Mouse (Mus musculus) hindbrain, embryonic 10.5 days (tissue): Measurements from ENCODE around the gene Dffb. TPM values are rescaled to one million over a fixed set of nuclear protein-coding genes. Genes with fewer than 3 reads are reported as not detected.
"Not testable (repeated sequence)": the region's sequence is repeated elsewhere in the genome, so short reads cannot be mapped to it uniquely, and the experiment has no call there.

ENCODE experiments used
- DNase-seq: peaks from one replicate; pipeline ENCODE4 v3.0.0-alpha.2; 2017; ENCODE audit warnings: low spot score
- H3K27ac ChIP-seq: fragments of 300-500 bp; sonication (generic); 2 replicates; pipeline ENCODE4 v1.5.1; 2016; ENCODE audit warnings: mild to moderate bottlenecking, moderate library complexity
- H3K27me3 ChIP-seq: fragments of 300-500 bp; sonication (generic); 2 replicates; pipeline ENCODE4 v1.6.1; 2016; ENCODE audit warnings: mild to moderate bottlenecking; ENCODE audit not compliant: poor library complexity, insufficient read depth, severe bottlenecking
- H3K36me3 ChIP-seq: fragments of 300-500 bp; sonication (generic); 2 replicates; pipeline ENCODE4 v1.6.1; 2016; ENCODE audit warnings: mild to moderate bottlenecking, moderate library complexity
- H3K4me1 ChIP-seq: fragments of 300-500 bp; sonication (generic); replicated peaks from 2 replicates; pipeline ENCODE4 v1.6.1; 2016; ENCODE audit warnings: mild to moderate bottlenecking
- H3K4me3 ChIP-seq: fragments of 300-500 bp; sonication (generic); 2 replicates; pipeline ENCODE4 v1.5.1; 2016; ENCODE audit warnings: mild to moderate bottlenecking, moderate library complexity
- H3K9me3 ChIP-seq: fragments of 300-500 bp; sonication (generic); 2 replicates; pipeline ENCODE4 v1.6.1; 2016; ENCODE audit warnings: mild to moderate bottlenecking, moderate library complexity
- WGBS: fragments of 180-500 bp; shearing (Covaris S2); methylation state at CpG from one replicate; pipeline ENCODE4 v1.1.7; 2016; 5-methylcytosine and 5-hydroxymethylcytosine counted together
- polyA plus RNA-seq: library from polyadenylated mRNA; unstranded; fragments of >200 nt; fragmentation: Nextera tagmentation; extraction: Ambion mirVana; gene quantifications from 2 replicates; pipeline ENCODE4 v1.2.1, GENCODE M21; 2016

Gene Dffb
- polyA plus RNA-seq, 1 experiment from 2014 or later, result 12.0 TPM

DNA sequence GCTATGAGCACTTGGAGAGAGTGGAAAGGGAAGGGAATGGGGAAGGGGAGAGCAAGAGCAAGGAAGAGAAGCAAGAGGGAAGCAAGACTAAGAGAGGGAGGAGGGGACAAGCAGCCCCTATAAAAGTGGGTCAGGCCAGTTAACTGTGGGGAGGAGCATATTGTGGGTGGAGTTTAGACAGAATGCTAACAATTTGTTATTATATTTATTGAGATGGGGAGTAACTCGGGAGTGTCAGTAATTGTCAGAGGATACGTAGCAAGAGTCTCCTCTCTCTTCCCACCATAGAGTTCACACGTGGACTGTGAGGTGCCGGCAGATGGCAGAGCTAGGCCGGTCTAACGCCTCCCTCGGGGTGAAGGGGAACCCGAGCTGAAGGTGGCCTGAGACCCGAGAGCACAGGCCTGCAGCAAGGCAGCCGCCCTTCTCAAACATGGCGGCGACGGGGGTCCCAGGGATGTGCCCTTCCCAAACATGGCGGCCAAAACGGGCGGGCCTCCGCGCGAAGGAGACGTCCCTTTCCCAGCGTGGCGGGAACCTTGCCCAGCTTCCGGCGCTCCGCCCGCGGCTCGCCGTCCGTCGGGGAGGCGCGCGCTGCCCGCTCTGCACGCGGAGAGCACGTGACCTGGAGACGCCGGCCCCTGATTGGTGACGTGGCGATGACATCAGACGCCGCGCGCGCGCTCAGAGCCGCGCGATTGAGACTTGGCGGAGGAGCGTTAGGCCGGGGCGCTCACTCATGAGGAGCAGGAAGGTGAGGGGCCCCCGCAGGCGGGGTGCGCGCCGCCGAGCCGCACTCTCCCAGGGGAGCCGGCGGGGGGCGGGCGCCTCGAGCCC, 18.1 kb downstream of the Dffb start, which contains the start of gene A430005L14Rik:
A430005L14Rik (plus strand) TSS at position 669 of the 837 bp plus-strand sequence.
- H3K36me3 ChIP-seq, result peaks cover 30% of the 10 kb centered on the region
- peaks cover 26% of the 10 kb centered on the region for H3K4me1 ChIP-seq
- no peaks in the 10 kb centered on the region for H3K9me3 ChIP-seq
- peak within 1 kb of the TSS; percentile 95 for H3K27ac ChIP-seq
- H3K27me3 ChIP-seq, result peaks cover 20% of the 10 kb centered on the region
- H3K4me3 ChIP-seq, result peak within 1 kb of the TSS; percentile 92
- 2% methylated on average over 67 of the region's 67 CpGs for WGBS
- DNase-seq, result peak; percentile 97

DNA sequence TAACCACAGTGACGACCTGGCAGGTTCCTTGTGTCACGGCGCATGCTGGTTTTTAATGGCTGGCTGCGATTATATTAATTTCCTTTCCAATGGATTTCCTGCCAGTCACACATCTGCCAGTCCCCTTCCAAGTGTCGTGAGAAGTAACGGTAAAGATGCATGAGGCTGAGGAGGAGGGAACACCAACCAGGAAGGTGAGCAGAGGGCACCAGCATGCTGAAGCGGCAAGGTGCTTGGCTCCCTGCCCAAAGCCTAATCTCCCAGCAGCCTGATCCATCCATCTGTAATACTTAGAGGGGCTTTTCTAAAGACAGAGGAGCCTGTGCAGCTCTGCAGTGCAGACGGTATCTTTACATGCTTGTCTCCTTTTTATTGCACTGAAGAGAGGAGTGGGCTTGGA, 19.3 kb downstream of the Dffb start:
- H3K36me3 ChIP-seq, result peaks cover 19% of the 10 kb centered on the region
- H3K9me3 ChIP-seq, result no peaks in the 10 kb centered on the region
- no peak overlapping the region for H3K4me3 ChIP-seq
- no peak overlapping the region for H3K27ac ChIP-seq
- peaks cover 20% of the 10 kb centered on the region for H3K27me3 ChIP-seq
- DNase-seq, result no peak
- 92% methylated on average over 8 of the region's 8 CpGs for whole genome bisulfite sequencing
- peaks cover 36% of the 10 kb centered on the region for H3K4me1 ChIP-seq

DNA sequence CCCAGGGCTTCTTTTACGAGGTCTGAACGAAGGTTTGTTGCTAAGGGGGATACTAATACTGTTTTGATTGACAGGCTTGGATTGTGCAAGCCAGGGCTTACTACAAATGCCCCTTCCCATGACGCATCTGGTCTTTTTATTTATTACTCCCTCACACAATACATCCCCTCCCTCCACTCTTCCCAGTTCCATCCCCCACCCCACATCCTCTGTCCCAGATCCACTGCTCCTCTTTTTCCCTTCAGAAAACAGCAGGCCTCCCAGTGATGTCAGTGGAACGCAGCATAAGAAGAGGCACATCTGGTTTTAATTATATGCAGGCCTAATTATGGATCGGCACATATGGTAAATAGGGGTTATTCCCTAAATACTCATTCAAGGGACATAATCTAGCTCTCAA, 23.2 kb downstream of the Dffb start:
- DNase-seq, result no peak
- WGBS, result 36% methylated on average over 5 of the region's 5 CpGs
- peaks cover 20% of the 10 kb centered on the region for H3K27me3 ChIP-seq

DNA sequence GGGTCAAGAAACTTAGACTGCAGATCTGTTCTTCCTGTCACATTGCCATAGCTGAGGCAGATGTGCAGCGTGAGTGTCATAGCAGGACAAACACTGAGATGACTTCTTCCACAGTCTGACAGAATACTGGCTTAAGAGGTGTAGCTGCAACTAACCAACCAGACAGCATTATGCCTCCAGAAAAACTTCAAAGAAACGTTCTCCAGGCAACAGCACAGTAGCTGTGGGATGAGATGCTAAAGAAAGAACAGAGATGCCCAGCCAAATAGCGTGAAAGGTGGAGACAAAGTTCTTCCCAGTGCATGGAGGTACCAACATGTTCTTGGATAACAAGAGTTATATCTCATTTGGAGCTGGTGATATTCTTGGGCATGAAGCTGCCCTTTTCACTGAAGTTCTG, 23.8 kb downstream of the Dffb start:
- H3K27ac ChIP-seq, result no peak overlapping the region

More for the DNA sequence above, 23.2 kb downstream of the Dffb start:
- no peaks in the 10 kb centered on the region for H3K36me3 ChIP-seq
- H3K27ac ChIP-seq, result peak overlapping the region; percentile 35; the same call in 1 of the 2 replicates
- H3K9me3 ChIP-seq, result no peaks in the 10 kb centered on the region
- H3K4me1 ChIP-seq, result peaks cover 21% of the 10 kb centered on the region
- H3K4me3 ChIP-seq, result no peak overlapping the region

DNA sequence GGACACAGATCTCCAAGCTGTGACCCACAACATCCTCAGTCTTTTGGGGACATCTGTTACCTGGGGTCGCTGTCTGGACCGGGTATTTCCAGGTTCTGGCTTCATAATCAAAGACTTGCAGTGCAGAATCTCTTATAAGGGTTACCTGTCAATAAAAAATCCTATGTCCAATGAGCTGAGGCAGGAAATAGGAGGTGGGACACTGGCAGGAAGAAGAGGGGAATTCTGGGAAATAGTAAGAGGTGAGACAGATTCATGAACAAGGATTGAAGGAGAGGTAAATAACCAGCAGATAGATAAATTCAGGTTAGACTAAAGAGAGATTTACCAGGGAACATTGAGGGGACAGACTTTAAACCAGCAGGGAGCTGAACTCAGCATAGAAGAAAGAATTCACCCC, 24.6 kb downstream of the Dffb start:
- DNase-seq, result no peak
- Histone ChIP-seq H3K9me3 (no peaks in the 10 kb centered on the region), H3K4me1 (peaks cover 17% of the 10 kb centered on the region), H3K36me3 (no peaks in the 10 kb centered on the region), H3K27me3 (peaks cover 19% of the 10 kb centered on the region), H3K4me3 (no peak overlapping the region), H3K27ac (no peak overlapping the region)
- WGBS, result 74% methylated on average over 2 of the region's 2 CpGs

More for the DNA sequence above, 23.8 kb downstream of the Dffb start:
- peaks cover 17% of the 10 kb centered on the region for H3K4me1 ChIP-seq
- 64% methylated on average over 3 of the region's 3 CpGs for WGBS
- peaks cover 22% of the 10 kb centered on the region for H3K27me3 ChIP-seq
- H3K4me3 ChIP-seq, result no peak overlapping the region
- no peaks in the 10 kb centered on the region for H3K9me3 ChIP-seq
- H3K36me3 ChIP-seq, result no peaks in the 10 kb centered on the region
- DNase-seq, result no peak

DNA sequence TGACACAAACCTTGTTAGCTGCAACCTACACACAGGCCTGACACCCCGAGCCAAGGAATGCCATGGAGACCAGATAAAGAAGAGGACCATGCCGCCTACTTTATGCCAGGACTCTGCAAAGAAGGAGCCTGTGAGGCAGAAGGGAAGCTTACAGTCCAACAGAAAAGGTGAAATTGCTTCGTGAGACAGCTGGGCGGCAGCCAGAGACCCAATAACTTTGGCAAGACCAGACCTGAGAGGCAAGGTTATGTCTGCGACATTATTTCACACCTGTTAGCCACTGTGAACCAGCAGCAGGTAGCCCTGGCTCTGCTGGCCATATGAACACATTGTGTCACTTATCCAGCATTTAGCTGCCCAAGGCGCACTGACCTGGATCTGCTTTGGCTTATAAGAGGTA, 29.2 kb downstream of the Dffb start:
- Histone ChIP-seq H3K9me3 (no peaks in the 10 kb centered on the region), H3K27me3 (peaks cover 11% of the 10 kb centered on the region), H3K4me1 (peaks cover 26% of the 10 kb centered on the region), H3K36me3 (no peaks in the 10 kb centered on the region), H3K4me3 (no peak overlapping the region), H3K27ac (no peak overlapping the region)
- DNase-seq, result no peak
- 88% methylated on average over 6 of the region's 6 CpGs for WGBS

DNA sequence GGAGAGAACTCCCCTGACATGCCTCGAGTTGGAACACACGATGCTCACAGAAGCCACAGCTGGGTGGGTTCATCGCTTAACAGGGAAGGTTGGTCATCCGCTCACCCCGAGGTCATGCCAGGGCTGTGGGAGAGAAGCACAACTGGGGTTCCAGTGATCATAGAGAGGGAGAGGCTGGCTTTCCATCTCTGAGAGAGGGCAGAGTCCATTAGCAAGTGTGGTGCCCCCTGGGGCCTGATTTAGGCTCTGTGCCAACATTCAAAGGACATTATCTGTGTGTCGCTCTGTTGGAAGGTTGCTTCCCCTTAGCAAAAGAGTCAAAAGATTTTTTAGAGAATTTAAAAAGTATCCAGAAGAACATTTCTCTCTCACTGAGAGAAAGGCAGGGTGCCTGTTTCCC, 30.7 kb downstream of the Dffb start:
- peaks cover 11% of the 10 kb centered on the region for H3K27me3 ChIP-seq
- no peaks in the 10 kb centered on the region for H3K36me3 ChIP-seq
- H3K4me3 ChIP-seq, result no peak overlapping the region
- H3K9me3 ChIP-seq, result no peaks in the 10 kb centered on the region
- no peak overlapping the region for H3K27ac ChIP-seq
- 52% methylated on average over 6 of the region's 6 CpGs for WGBS
- peaks cover 30% of the 10 kb centered on the region for H3K4me1 ChIP-seq
- DNase-seq, result no peak

DNA sequence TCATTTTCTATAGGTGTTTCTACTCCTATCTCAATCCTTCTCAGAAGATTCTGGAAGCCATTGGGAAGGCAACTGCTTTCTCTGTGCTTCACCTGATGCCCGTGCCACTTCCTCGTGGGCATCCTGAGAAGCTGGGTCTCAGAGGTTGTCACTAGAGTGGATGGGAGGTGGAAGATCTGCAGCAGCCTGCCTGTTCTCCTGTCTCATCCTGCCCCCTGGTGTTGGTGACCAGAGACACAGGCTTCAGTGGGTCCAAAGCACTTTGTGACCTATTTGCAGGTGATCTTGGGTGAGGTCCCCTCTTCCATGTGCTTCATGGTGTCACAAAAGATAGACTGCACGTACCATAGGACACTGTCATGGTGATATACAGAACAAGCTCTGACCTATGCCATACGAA, 31.7 kb downstream of the Dffb start:
- Histone ChIP-seq H3K36me3 (no peaks in the 10 kb centered on the region), H3K4me1 (peaks cover 30% of the 10 kb centered on the region)
- peak; percentile 45 for DNase-seq

DNA sequence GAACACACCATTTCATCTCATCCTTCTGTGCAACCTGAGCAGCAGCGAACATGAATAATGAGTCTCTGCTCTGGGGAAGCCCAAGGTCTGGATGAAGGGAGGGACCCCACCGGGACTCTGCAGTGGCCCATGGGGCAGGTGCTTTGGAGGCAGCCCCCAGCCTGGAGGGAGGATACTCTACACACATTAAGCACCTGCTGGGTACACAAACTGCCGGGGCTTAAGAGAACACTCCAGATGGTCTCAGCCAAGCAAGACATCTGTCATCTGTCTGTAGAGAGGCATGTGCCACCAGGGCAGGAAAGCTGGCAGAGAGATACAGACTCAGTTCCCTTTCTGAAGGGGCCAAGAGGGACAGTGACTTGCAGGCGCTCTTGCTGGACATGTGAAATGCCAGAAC, 45.0 kb downstream of the Dffb start:
- WGBS, result 79% methylated on average over 4 of the region's 4 CpGs
- Histone ChIP-seq H3K36me3 (no peaks in the 10 kb centered on the region), H3K27ac (no peak overlapping the region), H3K27me3 (no peaks in the 10 kb centered on the region), H3K4me1 (peaks cover 14% of the 10 kb centered on the region), H3K4me3 (no peak overlapping the region), H3K9me3 (no peaks in the 10 kb centered on the region)
- no peak for DNase-seq

More for the DNA sequence above, 31.7 kb downstream of the Dffb start:
- peaks cover 11% of the 10 kb centered on the region for H3K27me3 ChIP-seq
- no peaks in the 10 kb centered on the region for H3K9me3 ChIP-seq
- H3K4me3 ChIP-seq, result no peak overlapping the region
- no peak overlapping the region for H3K27ac ChIP-seq
- 67% methylated on average over 4 of the region's 4 CpGs for WGBS

DNA sequence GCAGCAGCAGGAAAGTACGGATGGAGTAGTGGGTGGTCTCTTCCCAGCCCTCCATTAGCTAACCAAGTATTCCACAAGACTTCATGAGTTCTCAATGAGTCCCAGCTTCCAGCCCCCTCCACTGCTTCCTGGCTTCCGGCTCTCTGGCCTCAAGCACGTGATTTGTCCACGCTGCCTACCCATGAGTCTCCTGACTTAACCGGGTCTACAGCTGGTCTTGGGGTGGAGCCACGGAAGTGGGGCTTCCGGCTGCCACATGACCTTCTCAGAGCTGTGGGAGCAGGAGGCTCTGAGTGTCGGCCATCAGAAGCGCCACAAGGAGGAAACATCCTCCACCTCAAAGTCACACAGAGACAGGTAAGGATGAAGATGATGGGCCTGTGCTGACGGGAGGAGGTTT, 45.5 kb downstream of the Dffb start:
- H3K27me3 ChIP-seq, result no peaks in the 10 kb centered on the region
- H3K9me3 ChIP-seq, result no peaks in the 10 kb centered on the region
- DNase-seq, result no peak
- no peak overlapping the region for H3K4me3 ChIP-seq
- H3K4me1 ChIP-seq, result peaks cover 14% of the 10 kb centered on the region
- no peak overlapping the region for H3K27ac ChIP-seq
- 82% methylated on average over 10 of the region's 10 CpGs for WGBS
- H3K36me3 ChIP-seq, result no peaks in the 10 kb centered on the region

DNA sequence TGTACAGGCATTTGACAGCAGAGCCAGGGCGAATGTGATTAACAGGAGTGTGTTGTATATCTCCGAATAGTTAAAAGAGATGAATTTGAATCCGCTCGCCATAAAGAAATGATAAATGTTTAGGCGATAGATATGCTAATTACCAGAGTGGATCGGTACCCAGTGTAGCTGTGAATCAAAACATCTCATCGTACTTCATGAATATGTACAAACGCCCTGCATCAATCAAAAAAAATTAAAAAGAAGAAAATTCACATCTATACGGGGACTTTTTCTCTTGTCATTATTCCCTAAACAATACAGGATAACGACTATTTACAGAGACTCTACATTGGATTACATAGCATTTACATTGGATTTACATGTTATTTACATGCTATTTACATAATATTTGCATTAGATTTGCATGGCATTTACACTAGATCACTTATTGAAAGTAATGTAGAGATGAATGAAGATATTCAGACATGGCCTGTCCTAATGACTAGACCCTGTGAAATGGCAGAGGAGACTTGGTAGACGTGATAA, 46.1 kb downstream of the Dffb start:
- Histone ChIP-seq H3K36me3 (no peaks in the 10 kb centered on the region), H3K9me3 (no peaks in the 10 kb centered on the region), H3K27me3 (no peaks in the 10 kb centered on the region), H3K27ac (no peak overlapping the region), H3K4me1 (peaks cover 14% of the 10 kb centered on the region), H3K4me3 (no peak overlapping the region)
- 84% methylated on average over 11 of the region's 11 CpGs for WGBS
- DNase-seq, result no peak

DNA sequence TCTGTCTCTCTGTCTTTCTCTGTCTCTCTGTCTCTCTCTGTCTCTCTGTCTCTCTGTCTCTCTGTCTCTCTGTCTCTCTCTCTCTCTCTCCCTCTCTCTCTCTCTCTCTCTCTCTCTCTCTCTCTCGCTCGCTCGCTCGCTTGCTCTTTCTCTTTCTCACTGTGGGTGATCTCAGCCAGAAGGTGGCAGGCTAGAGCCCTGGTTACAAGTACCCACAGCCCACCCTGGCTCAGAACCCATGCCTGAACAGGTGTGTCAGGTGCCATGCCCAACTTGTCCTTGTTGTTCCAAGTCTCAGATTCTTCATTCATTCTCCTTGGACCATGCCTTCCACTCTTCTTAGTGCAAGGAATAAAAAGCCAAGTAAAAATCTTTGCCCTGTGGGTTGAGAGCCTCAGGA, 52.8 kb downstream of the Dffb start:
- not testable (repeated sequence) for H3K4me1 ChIP-seq, H3K27ac ChIP-seq, H3K4me3 ChIP-seq, H3K36me3 ChIP-seq, H3K27me3 ChIP-seq, H3K9me3 ChIP-seq, DNase-seq
- 43% methylated on average over 4 of the region's 4 CpGs for WGBS

DNA sequence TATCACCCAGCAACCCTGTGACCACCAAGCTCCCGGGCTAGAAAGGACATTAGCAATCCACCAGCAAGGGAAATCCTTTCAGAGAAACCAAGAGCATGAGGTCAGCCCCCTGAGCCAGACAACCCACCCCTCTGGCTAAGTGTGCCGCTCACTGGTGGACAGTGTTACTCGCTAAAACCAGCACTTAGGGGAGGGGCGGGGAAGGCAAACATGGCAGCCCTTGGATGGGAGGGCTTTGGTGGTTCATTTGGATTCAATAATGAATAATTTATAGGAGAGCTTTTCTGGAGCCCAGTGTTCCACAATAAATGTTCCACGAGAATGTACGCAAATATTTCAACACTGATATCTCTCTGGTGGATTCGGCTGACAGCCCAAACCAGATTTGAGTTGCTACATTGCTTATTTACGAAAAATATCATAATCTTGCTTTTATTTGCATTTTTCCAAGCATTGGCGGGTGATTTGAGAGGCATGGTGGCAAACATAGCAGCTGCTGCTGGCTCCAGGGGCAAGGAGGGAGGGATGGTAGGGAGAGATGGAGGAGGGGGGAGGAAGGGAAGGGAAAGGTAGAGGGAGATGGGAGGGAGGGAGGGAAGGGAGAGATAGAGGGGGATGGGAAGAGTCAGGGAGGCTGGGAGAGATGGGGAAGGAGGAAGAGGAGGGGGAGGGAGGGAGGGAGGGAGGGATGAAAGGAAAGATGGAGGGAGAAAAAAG, 54.3 kb downstream of the Dffb start:
- Histone ChIP-seq H3K27me3 (peaks cover 4% of the 10 kb centered on the region; the same call in 1 of the 2 replicates), H3K9me3 (no peaks in the 10 kb centered on the region), H3K4me3 (no peak overlapping the region), H3K36me3 (no peaks in the 10 kb centered on the region), H3K4me1 (0 out of 2 replicates have a peak, but pooled peaks cover 8% of the 10 kb centered on the region), H3K27ac (no peak overlapping the region)
- no peak for DNase-seq
- WGBS, result 70% methylated on average over 9 of the region's 9 CpGs
